In genomic region chr9:25773899-25774298, GRCm38 (mm10) we compare ENCODE assay signal across 13 mouse cellular contexts.
DNase-seq lines count a peak whose midpoint lies in the region; ATAC-seq and TF ChIP-seq lines count a peak whose summit lies in the region.
"Had no signal": no experiment of that assay in that cellular context is flagged by ENCODE, and none has a peak within 500 bp of the region (broad histone marks: within the 10 kb centered on the region; RNA-seq: fewer than 3 reads in every experiment).

No protein-coding gene starts in this region.

- no peaks in the 10 kb centered on the region for H3K36me3 ChIP-seq in kidney, embryonic 14.5 days (ENCODE audit: control insufficient read depth, insufficient read depth, low read length)
- no peaks in the 10 kb centered on the region for H3K36me3 ChIP-seq in midbrain, postnatal 0 days (ENCODE audit: insufficient read depth, low read length)
- no peaks in the 10 kb centered on the region for H3K36me3 ChIP-seq in midbrain, embryonic 10.5 days
- H3K36me3 ChIP-seq in embryonic facial prominence, embryonic 14.5 days (ENCODE audit: control insufficient read depth, insufficient read depth, low read length) = no peaks in the 10 kb centered on the region
- no peaks in the 10 kb centered on the region for H3K36me3 ChIP-seq in stomach, postnatal 0 days (ENCODE audit: control insufficient read depth, insufficient read depth, low read length)
- H3K36me3 ChIP-seq: midbrain, embryonic 15.5 days had no signal

- H3K9me3 ChIP-seq in kidney, embryonic 14.5 days (ENCODE audit: control insufficient read depth, low read length) = no peaks in the 10 kb centered on the region
- no peaks in the 10 kb centered on the region for H3K9me3 ChIP-seq in midbrain, postnatal 0 days (ENCODE audit: low read length)
- H3K9me3 ChIP-seq in midbrain, embryonic 10.5 days (replicated peaks) = no peaks in the 10 kb centered on the region
- H3K9me3 ChIP-seq in embryonic facial prominence, embryonic 14.5 days (ENCODE audit: control insufficient read depth, low read length) = no peaks in the 10 kb centered on the region
- H3K9me3 ChIP-seq in stomach, postnatal 0 days (ENCODE audit: control insufficient read depth, low read length) = no peaks in the 10 kb centered on the region
- H3K9me3 ChIP-seq: midbrain, embryonic 15.5 days had no signal

- H3K4me2 ChIP-seq in kidney, embryonic 14.5 days (replicated peaks; ENCODE audit: low read depth, low read length) = no peak overlapping the region
- H3K4me2 ChIP-seq in midbrain, postnatal 0 days (ENCODE audit: low read depth, low read length, poor library complexity, severe bottlenecking) = no peak overlapping the region
- no peak overlapping the region for H3K4me2 ChIP-seq in embryonic facial prominence, embryonic 14.5 days (ENCODE audit: low read depth, low read length)
- no peak overlapping the region for H3K4me2 ChIP-seq in stomach, postnatal 0 days (replicated peaks; ENCODE audit: low read depth)
- H3K4me2 ChIP-seq: midbrain, embryonic 15.5 days had no signal

- H3K9ac ChIP-seq in kidney, embryonic 14.5 days (ENCODE audit: low read depth, low read length) = no peak overlapping the region
- no peak overlapping the region for H3K9ac ChIP-seq in midbrain, postnatal 0 days (replicated peaks; ENCODE audit: low read length, poor library complexity, severe bottlenecking)
- H3K9ac ChIP-seq in embryonic facial prominence, embryonic 14.5 days (ENCODE audit: low read depth, low read length) = no peak overlapping the region
- no peak overlapping the region for H3K9ac ChIP-seq in stomach, postnatal 0 days (ENCODE audit: low read length)
- H3K9ac ChIP-seq: liver, embryonic 14.5 days; midbrain, embryonic 15.5 days had no signal

- ATAC-seq in kidney, embryonic 14.5 days (ENCODE audit: low FRiP score, low TSS enrichment) = peak; percentile 88; the same call in 1 of the 2 replicates
- ATAC-seq in midbrain, postnatal 0 days (ENCODE audit: low FRiP score) = no peak
- ATAC-seq in embryonic facial prominence, embryonic 14.5 days (ENCODE audit: low read depth) = peak; percentile 90
- peak; percentile 74; the same call in 1 of the 2 replicates for ATAC-seq in stomach, postnatal 0 days (ENCODE audit: low FRiP score, low TSS enrichment)
- ATAC-seq: inflammation-experienced regulatory T-cells, adult 6 months; midbrain, embryonic 15.5 days had no signal

- no peak for DNase-seq in kidney, postnatal 4 days
- peak; percentile 26 for DNase-seq in midbrain, postnatal 0 days (ENCODE audit: low spot score)
- no peak for DNase-seq in midbrain, embryonic 10.5 days (ENCODE audit: low spot score)
- peak; percentile 90 for DNase-seq in embryonic facial prominence, embryonic 14.5 days (ENCODE audit: low spot score)
- DNase-seq in stomach, postnatal 0 days (ENCODE audit: low spot score) = no peak
- no peak for DNase-seq in layer of hippocampus, adult 18-20 months (ENCODE audit: low spot score in 2 of 2)
- DNase-seq: cerebellum, adult 8-10 months; embryo, embryonic 11 days; heart, adult 11 months had no signal

- no peak for TF ChIP-seq CTCF in midbrain, postnatal 0 days (IDR thresholded peaks at IDR 0.05)
- no peak for TF ChIP-seq CTCF in stomach, postnatal 0 days (IDR thresholded peaks at IDR 0.05; ENCODE audit: low read depth)

- WGBS in kidney, embryonic 14.5 days = 48% methylated on average over 3 of the region's 3 CpGs
- WGBS in midbrain, postnatal 0 days = 50% methylated on average over 3 of the region's 3 CpGs
- WGBS in midbrain, embryonic 10.5 days = 88% methylated on average over 3 of the region's 3 CpGs
- 41% methylated on average over 3 of the region's 3 CpGs for WGBS in embryonic facial prominence, embryonic 14.5 days
- 37% methylated on average over 3 of the region's 3 CpGs for WGBS in stomach, postnatal 0 days

- TF ChIP-seq EP300 in stomach, postnatal 0 days (optimal IDR thresholded peaks at IDR 0.05) = no peak

- H3K27ac ChIP-seq in kidney, embryonic 14.5 days (ENCODE audit: low read depth, low read length) = no peak overlapping the region
- no peak overlapping the region for H3K27ac ChIP-seq in midbrain, postnatal 0 days (ENCODE audit: low read depth, low read length)
- H3K27ac ChIP-seq in midbrain, embryonic 10.5 days (replicated peaks) = no peak overlapping the region
- H3K27ac ChIP-seq in embryonic facial prominence, embryonic 14.5 days (replicated peaks; ENCODE audit: low read depth, low read length) = no peak overlapping the region
- no peak overlapping the region for H3K27ac ChIP-seq in stomach, postnatal 0 days (replicated peaks)
- H3K27ac ChIP-seq: liver, embryonic 14.5 days; midbrain, embryonic 15.5 days had no signal

- H3K4me1 ChIP-seq in kidney, embryonic 14.5 days (ENCODE audit: control insufficient read depth, insufficient read depth, low read length) = no peaks in the 10 kb centered on the region
- H3K4me1 ChIP-seq in midbrain, postnatal 0 days (ENCODE audit: insufficient read depth, low read length) = no peaks in the 10 kb centered on the region
- no peaks in the 10 kb centered on the region for H3K4me1 ChIP-seq in midbrain, embryonic 10.5 days
- H3K4me1 ChIP-seq in embryonic facial prominence, embryonic 14.5 days (ENCODE audit: control insufficient read depth, insufficient read depth, low read length) = no peaks in the 10 kb centered on the region
- H3K4me1 ChIP-seq in stomach, postnatal 0 days (replicated peaks; ENCODE audit: control insufficient read depth, insufficient read depth) = no peaks in the 10 kb centered on the region
- H3K4me1 ChIP-seq: midbrain, embryonic 15.5 days had no signal

- H3K27me3 ChIP-seq in kidney, embryonic 14.5 days (ENCODE audit: control insufficient read depth, insufficient read depth, low read length) = no peaks in the 10 kb centered on the region
- H3K27me3 ChIP-seq in midbrain, postnatal 0 days (ENCODE audit: insufficient read depth, low read length) = no peaks in the 10 kb centered on the region
- H3K27me3 ChIP-seq in midbrain, embryonic 10.5 days (ENCODE audit: low read depth, poor library complexity, severe bottlenecking) = no peaks in the 10 kb centered on the region
- no peaks in the 10 kb centered on the region for H3K27me3 ChIP-seq in embryonic facial prominence, embryonic 14.5 days (replicated peaks; ENCODE audit: control insufficient read depth, insufficient read depth, low read length)
- H3K27me3 ChIP-seq in stomach, postnatal 0 days (ENCODE audit: control insufficient read depth, insufficient read depth, low read length) = no peaks in the 10 kb centered on the region
- H3K27me3 ChIP-seq: midbrain, embryonic 15.5 days had no signal

- H3K4me3 ChIP-seq in kidney, embryonic 14.5 days (ENCODE audit: low read length) = no peak overlapping the region
- H3K4me3 ChIP-seq in midbrain, postnatal 0 days (ENCODE audit: low read depth, low read length) = no peak overlapping the region
- no peak overlapping the region for H3K4me3 ChIP-seq in midbrain, embryonic 10.5 days
- no peak overlapping the region for H3K4me3 ChIP-seq in embryonic facial prominence, embryonic 14.5 days (ENCODE audit: low read depth, low read length)
- no peak overlapping the region for H3K4me3 ChIP-seq in stomach, postnatal 0 days (ENCODE audit: low read depth, low read length)
- H3K4me3 ChIP-seq: midbrain, embryonic 15.5 days had no signal

Comparison
In these comparisons a context has a peak if more than half of its experiments do, and no peak if none do; other contexts are left out.
1. DNase-seq: peak in midbrain, postnatal 0 days (single experiment) and embryonic facial prominence, embryonic 14.5 days (single experiment); none in kidney, postnatal 4 days (0 of 2), midbrain, embryonic 10.5 days (single experiment), stomach, postnatal 0 days (single experiment) and layer of hippocampus, adult 18-20 months (0 of 2).